Mouse (Mus musculus) heart, postnatal 0 days (tissue): ENCODE measurements around the gene Slc20a1.

Experiments used
- CTCF ChIP-seq: IDR thresholded peaks from 2 replicates; pipeline ENCODE4 v1.5.1; 2016; ENCODE audit warnings: antibody characterized with exemption, control low read depth, low read depth
- EP300 ChIP-seq: IDR thresholded peaks from 2 replicates; pipeline ENCODE4 v1.6.1; 2016; ENCODE audit warnings: antibody characterized with exemption, low read depth

DNA sequence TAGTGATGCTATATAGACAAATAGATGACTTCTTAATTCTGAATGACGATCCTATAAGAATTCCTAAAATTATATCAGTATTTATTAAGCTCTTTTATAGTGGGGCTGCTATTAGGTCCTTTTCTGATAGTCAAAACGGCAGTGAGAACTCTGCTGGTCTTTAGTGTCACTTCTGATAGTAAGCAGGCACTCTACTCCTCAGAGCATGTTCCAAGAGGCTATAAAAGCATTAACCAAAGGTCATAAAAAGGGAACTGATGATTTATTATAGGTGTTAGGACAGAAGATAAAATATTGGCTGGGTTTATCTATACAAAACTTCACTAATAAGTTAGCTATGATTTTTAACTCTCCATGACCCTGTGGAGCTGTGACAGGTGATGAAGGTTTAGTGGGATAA is 55.5 kb downstream of the Slc20a1 start:
- TF ChIP-seq EP300 (no peak), CTCF (no peak)
